Mouse (Mus musculus): ENCODE results near the gene Plk5. TPM values are rescaled to one million over a fixed set of nuclear protein-coding genes. Genes with fewer than 3 reads are reported as not detected.
A peak's percentile ranks its signal among the peaks of the same experiment; 100 is the strongest.

The Plk5 gene
- polyA plus RNA-seq, 1 experiment from 2014 or later, result 0.07 TPM

DNA sequence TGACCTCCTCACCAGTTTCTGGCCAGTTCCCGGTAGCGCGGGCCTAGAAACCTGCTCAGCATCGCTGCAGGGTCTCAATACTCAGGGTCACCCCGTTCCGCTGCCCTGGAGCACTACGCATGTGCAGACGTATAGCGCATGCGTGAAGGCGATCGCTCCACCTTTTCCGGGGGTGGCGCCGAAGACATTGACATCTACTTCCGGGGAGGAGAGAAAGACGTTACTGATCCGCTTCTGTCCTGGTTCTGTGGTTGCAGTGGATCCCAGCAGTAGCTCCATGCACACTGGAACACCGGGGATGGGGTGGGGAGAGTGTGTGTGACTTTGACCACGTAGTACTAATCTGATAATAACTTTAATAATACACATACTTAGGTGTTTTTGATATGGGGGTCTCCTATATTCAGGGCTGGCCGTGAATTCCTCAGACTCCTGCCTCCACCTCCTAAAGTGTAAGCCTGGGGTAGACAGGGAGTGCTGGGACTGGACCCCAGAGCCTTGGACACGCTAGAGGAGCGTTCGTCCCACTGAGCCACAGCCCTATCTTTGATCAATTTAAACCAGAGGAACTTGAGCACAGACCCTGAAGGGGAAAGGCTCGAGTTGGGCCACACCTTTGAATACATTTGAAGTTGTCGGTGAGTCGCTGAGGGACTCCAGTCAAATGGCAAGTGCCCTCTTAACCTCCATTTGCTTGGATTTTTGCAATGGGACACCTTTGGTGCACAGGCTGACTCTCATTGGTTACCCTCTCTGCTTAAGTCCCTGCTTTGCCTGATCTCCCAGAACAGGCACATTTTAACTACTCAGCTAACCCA, 50.6 kb downstream of the Plk5 start, which contains the start of gene Uqcr11:
Gene Uqcr11, minus strand, starts transcription at position 147 of the 818 bp plus-strand sequence.
- no peaks in the 10 kb centered on the region for H3K9me3 ChIP-seq (replicated peaks; ENCODE audit: control insufficient read depth, low read length)
- under 1% methylated on average over 27 of the region's 27 CpGs for WGBS
- H3K36me3 ChIP-seq (ENCODE audit: control insufficient read depth, insufficient read depth), result peaks cover 37% of the 10 kb centered on the region
- peak within 1 kb of the TSS; percentile 70 for H3K4me3 ChIP-seq (ENCODE audit: low read length)
- ATAC-seq (replicated peaks; ENCODE audit: extremely low read depth, insufficient read depth, low FRiP score), result peak; percentile 82
- peaks cover 27% of the 10 kb centered on the region for H3K4me1 ChIP-seq (ENCODE audit: control insufficient read depth, insufficient read depth, low read length)
- no peaks in the 10 kb centered on the region for H3K27me3 ChIP-seq (ENCODE audit: control insufficient read depth, insufficient read depth, low read length)
- peak within 1 kb of the TSS; percentile 74 for H3K4me2 ChIP-seq (ENCODE audit: low read depth, low read length)
- H3K27ac ChIP-seq (ENCODE audit: low read length), result peak within 1 kb of the TSS; percentile 75
- H3K9ac ChIP-seq (ENCODE audit: low read length), result peak within 1 kb of the TSS; percentile 84

DNA sequence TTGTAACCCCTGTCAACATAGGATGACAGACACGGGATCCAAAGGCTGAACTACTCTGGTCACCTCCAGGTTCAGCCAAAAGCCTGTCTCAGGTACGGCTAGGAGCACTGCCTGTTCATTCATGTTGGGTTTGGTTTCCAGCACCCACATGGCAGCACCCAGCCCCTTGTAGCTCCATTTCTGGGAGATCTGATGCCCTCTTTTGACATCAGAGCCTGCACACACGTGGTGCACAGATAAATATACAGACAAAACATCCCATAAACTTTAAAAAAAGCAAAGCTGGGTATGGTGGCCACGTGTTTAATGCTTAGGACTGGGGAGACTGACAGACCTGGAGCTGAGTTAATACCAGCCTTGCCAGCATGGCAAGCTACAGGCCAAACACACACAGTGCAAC, 51.7 kb downstream of the Plk5 start:
- H3K4me1 ChIP-seq (ENCODE audit: control insufficient read depth, insufficient read depth, low read length), result peaks cover 29% of the 10 kb centered on the region
- H3K27ac ChIP-seq (ENCODE audit: low read length), result no peak overlapping the region
- no peaks in the 10 kb centered on the region for H3K27me3 ChIP-seq (ENCODE audit: control insufficient read depth, insufficient read depth, low read length)
- H3K36me3 ChIP-seq (ENCODE audit: control insufficient read depth, insufficient read depth), result peaks cover 37% of the 10 kb centered on the region
- H3K9ac ChIP-seq (ENCODE audit: low read length), result no peak overlapping the region
- WGBS, result 40% methylated on average over 4 of the region's 4 CpGs
- H3K4me3 ChIP-seq (ENCODE audit: low read length), result no peak overlapping the region
- H3K9me3 ChIP-seq (replicated peaks; ENCODE audit: control insufficient read depth, low read length), result no peaks in the 10 kb centered on the region
- no peak overlapping the region for H3K4me2 ChIP-seq (ENCODE audit: low read depth, low read length)
- ATAC-seq (replicated peaks; ENCODE audit: extremely low read depth, insufficient read depth, low FRiP score), result no peak

GRCm38 (mm10) chr10:80412656-80413541, 56.6 kb downstream of the Plk5 start:
- 0 out of 2 replicates have a peak, but pooled peaks cover 4% of the 10 kb centered on the region for H3K4me1 ChIP-seq (ENCODE audit: control insufficient read depth, insufficient read depth, low read length)
- peak; percentile 43 for ATAC-seq (replicated peaks; ENCODE audit: extremely low read depth, insufficient read depth, low FRiP score)
- H3K9ac ChIP-seq (ENCODE audit: low read length), result no peak overlapping the region
- H3K36me3 ChIP-seq (ENCODE audit: control insufficient read depth, insufficient read depth), result peaks cover 59% of the 10 kb centered on the region
- 83% methylated on average over 44 of the region's 44 CpGs for WGBS
- no peaks in the 10 kb centered on the region for H3K27me3 ChIP-seq (ENCODE audit: control insufficient read depth, insufficient read depth, low read length)
- H3K4me3 ChIP-seq (ENCODE audit: low read length), result no peak overlapping the region
- H3K27ac ChIP-seq (ENCODE audit: low read length), result peak overlapping the region; percentile 70
- H3K9me3 ChIP-seq (replicated peaks; ENCODE audit: control insufficient read depth, low read length), result no peaks in the 10 kb centered on the region
- no peak overlapping the region for H3K4me2 ChIP-seq (ENCODE audit: low read depth, low read length)

Small RNAs within 50 kb of the gene (microRNA-seq; reads per million reads assigned to microRNA genes)
- not detected for gene Gm22721

Other genes with a start within 250 kb of the Plk5 start
- gene Stk11, start 240.7 kb upstream of the Plk5 start, polyA plus RNA-seq (2015; fragmentation: Nextera tagmentation; extraction: Ambion mirVana), result 13.8 and 15.3 TPM in 2 replicates
- gene Atp5d, start 217.8 kb upstream of the Plk5 start, polyA plus RNA-seq (2015; fragmentation: Nextera tagmentation; extraction: Ambion mirVana), result 1,107 and 1,132 TPM in 2 replicates
- 2.5 TPM in 2 replicates for gene Cbarp, start 215.6 kb upstream of the Plk5 start, polyA plus RNA-seq (2015; fragmentation: Nextera tagmentation; extraction: Ambion mirVana)
- 10.3 and 13.0 TPM in 2 replicates for gene Midn, start 208.2 kb upstream of the Plk5 start, polyA plus RNA-seq (2015; fragmentation: Nextera tagmentation; extraction: Ambion mirVana)
- 85.3 and 87.6 TPM in 2 replicates for gene Cirbp, start 190.5 kb upstream of the Plk5 start, polyA plus RNA-seq (2015; fragmentation: Nextera tagmentation; extraction: Ambion mirVana)
- 9.7 and 10.7 TPM in 2 replicates for gene 1600002K03Rik, start 183.5 kb upstream of the Plk5 start, polyA plus RNA-seq (2015; fragmentation: Nextera tagmentation; extraction: Ambion mirVana)
- gene Efna2, start 177.0 kb upstream of the Plk5 start, polyA plus RNA-seq (2015; fragmentation: Nextera tagmentation; extraction: Ambion mirVana), result 6.0 and 6.8 TPM in 2 replicates
- 31.9 and 40.1 TPM in 2 replicates for gene Mum1, start 130.0 kb upstream of the Plk5 start, polyA plus RNA-seq (2015; fragmentation: Nextera tagmentation; extraction: Ambion mirVana)
- gene Ndufs7, start 107.3 kb upstream of the Plk5 start, polyA plus RNA-seq (2015; fragmentation: Nextera tagmentation; extraction: Ambion mirVana), result 596 and 743 TPM in 2 replicates
- gene Gamt, start 95.4 kb upstream of the Plk5 start, polyA plus RNA-seq (2015; fragmentation: Nextera tagmentation; extraction: Ambion mirVana), result 50.3 and 51.6 TPM in 2 replicates
- gene Dazap1, start 95.0 kb upstream of the Plk5 start, polyA plus RNA-seq (2015; fragmentation: Nextera tagmentation; extraction: Ambion mirVana), result 30.7 and 33.9 TPM in 2 replicates
- gene Rps15, start 64.0 kb upstream of the Plk5 start, polyA plus RNA-seq (2015; fragmentation: Nextera tagmentation; extraction: Ambion mirVana), result 536 and 549 TPM in 2 replicates
- gene Apc2, start 60.5 kb upstream of the Plk5 start, polyA plus RNA-seq (2015; fragmentation: Nextera tagmentation; extraction: Ambion mirVana), result 1.5 TPM in 2 replicates
- gene 2310011J03Rik, start 35.9 kb upstream of the Plk5 start, polyA plus RNA-seq (2015; fragmentation: Nextera tagmentation; extraction: Ambion mirVana), result 33.5 and 35.8 TPM in 2 replicates
- 1.6 and 1.9 TPM in 2 replicates for gene Pcsk4, start 27.0 kb upstream of the Plk5 start, polyA plus RNA-seq (2015; fragmentation: Nextera tagmentation; extraction: Ambion mirVana)
- gene Reep6, start 26.5 kb upstream of the Plk5 start, polyA plus RNA-seq (2015; fragmentation: Nextera tagmentation; extraction: Ambion mirVana), result 1.8 and 2.6 TPM in 2 replicates
- gene Adamtsl5, start 8.0 kb upstream of the Plk5 start, polyA plus RNA-seq (2015; fragmentation: Nextera tagmentation; extraction: Ambion mirVana), result 15.5 and 16.0 TPM in 2 replicates
- 2.8 TPM in 2 replicates for gene Mex3d, start 31.2 kb downstream of the Plk5 start, polyA plus RNA-seq (2015; fragmentation: Nextera tagmentation; extraction: Ambion mirVana)
- gene Mbd3, start 43.1 kb downstream of the Plk5 start, polyA plus RNA-seq (2015; fragmentation: Nextera tagmentation; extraction: Ambion mirVana), result 136 and 155 TPM in 2 replicates
- gene Uqcr11, start 50.4 kb downstream of the Plk5 start, polyA plus RNA-seq (2015; fragmentation: Nextera tagmentation; extraction: Ambion mirVana), result 1,492 and 1,877 TPM in 2 replicates
- 41.9 and 47.0 TPM in 2 replicates for gene Tcf3, start 77.2 kb downstream of the Plk5 start, polyA plus RNA-seq (2015; fragmentation: Nextera tagmentation; extraction: Ambion mirVana)
- gene Onecut3, start 138.4 kb downstream of the Plk5 start, polyA plus RNA-seq (2015; fragmentation: Nextera tagmentation; extraction: Ambion mirVana), result not detected in 2 replicates
- 0.03 and 0.04 TPM in 2 replicates for gene Atp8b3, start 182.7 kb downstream of the Plk5 start, polyA plus RNA-seq (2015; fragmentation: Nextera tagmentation; extraction: Ambion mirVana)
- 15.0 and 16.5 TPM in 2 replicates for gene Rexo1, start 205.1 kb downstream of the Plk5 start, polyA plus RNA-seq (2015; fragmentation: Nextera tagmentation; extraction: Ambion mirVana)
- gene Klf16, start 220.9 kb downstream of the Plk5 start, polyA plus RNA-seq (2015; fragmentation: Nextera tagmentation; extraction: Ambion mirVana), result 5.8 and 6.0 TPM in 2 replicates
- 79.5 and 91.7 TPM in 2 replicates for gene Abhd17a, start 233.9 kb downstream of the Plk5 start, polyA plus RNA-seq (2015; fragmentation: Nextera tagmentation; extraction: Ambion mirVana)
- 60.1 and 68.4 TPM in 2 replicates for gene Scamp4, start 246.4 kb downstream of the Plk5 start, polyA plus RNA-seq (2015; fragmentation: Nextera tagmentation; extraction: Ambion mirVana)
- gene Adat3, start 246.4 kb downstream of the Plk5 start, polyA plus RNA-seq (2015; fragmentation: Nextera tagmentation; extraction: Ambion mirVana), result 3.5 and 4.0 TPM in 2 replicates
- gene Gm49322, start 249.6 kb downstream of the Plk5 start, polyA plus RNA-seq (2015; fragmentation: Nextera tagmentation; extraction: Ambion mirVana), result 2.2 and 2.8 TPM in 2 replicates

Data from heart, embryonic 16.5 days (tissue).